Mouse (Mus musculus) forelimb bud, embryonic 11.5 days (tissue): ENCODE measurements around the gene Wdr63.

Experiments used
- DNase-seq: peaks from one replicate; pipeline ENCODE4 v3.0.0-alpha.2; 2012; ENCODE audit warnings: low read depth, low spot score

Wdr63 gene

GRCm38 (mm10) chr3:146053082-146053814, 54.7 kb downstream of the Wdr63 start:
- no peak for DNase-seq

GRCm38 (mm10) chr3:146051277-146052007, 56.5 kb downstream of the Wdr63 start:
- DNase-seq, result peak; percentile 27

GRCm38 (mm10) chr3:146049951-146050350, 58.0 kb downstream of the Wdr63 start:
- no peak for DNase-seq

- peak; percentile 49 for DNase-seq
These were observed 60.2 kb downstream of the Wdr63 start for GRCm38 (mm10) chr3:146047704-146048207.

- DNase-seq, result no peak
These were observed 61.9 kb downstream of the Wdr63 start for GRCm38 (mm10) chr3:146046076-146046475.

GRCm38 (mm10) chr3:146044977-146045376, 63.0 kb downstream of the Wdr63 start:
- no peak for DNase-seq

- no peak for DNase-seq
These were observed 66.5 kb downstream of the Wdr63 start for GRCm38 (mm10) chr3:146041382-146041781.

GRCm38 (mm10) chr3:146039132-146039903, 68.6 kb downstream of the Wdr63 start:
- no peak for DNase-seq

GRCm38 (mm10) chr3:146037906-146038305, 70.0 kb downstream of the Wdr63 start:
- no peak for DNase-seq

- DNase-seq, result no peak
These were observed 75.0 kb downstream of the Wdr63 start for GRCm38 (mm10) chr3:146032976-146033375.

- no peak for DNase-seq
These were observed 77.6 kb downstream of the Wdr63 start for GRCm38 (mm10) chr3:146030255-146030836.

- DNase-seq, result no peak
These were observed 78.7 kb downstream of the Wdr63 start for GRCm38 (mm10) chr3:146029234-146029633.

GRCm38 (mm10) chr3:146028406-146028805, 79.5 kb downstream of the Wdr63 start:
- no peak for DNase-seq

GRCm38 (mm10) chr3:146027116-146027515, 80.8 kb downstream of the Wdr63 start:
- peak; percentile 56 for DNase-seq

GRCm38 (mm10) chr3:146025499-146025898, 82.4 kb downstream of the Wdr63 start:
- DNase-seq, result no peak

GRCm38 (mm10) chr3:146024746-146025145, 83.2 kb downstream of the Wdr63 start:
- DNase-seq, result no peak

GRCm38 (mm10) chr3:146022232-146022631, 85.7 kb downstream of the Wdr63 start:
- DNase-seq, result no peak

GRCm38 (mm10) chr3:146017521-146017920, 90.4 kb downstream of the Wdr63 start:
- DNase-seq, result no peak

GRCm38 (mm10) chr3:146016979-146017378, 91.0 kb downstream of the Wdr63 start:
- DNase-seq, result no peak

GRCm38 (mm10) chr3:146014321-146014720, 93.6 kb downstream of the Wdr63 start:
- DNase-seq, result no peak

- no peak for DNase-seq
These were observed 94.4 kb downstream of the Wdr63 start for GRCm38 (mm10) chr3:146013490-146013889.
